ENCODE assay signal across 8 mouse cellular contexts in genomic region chr4:47056791-47057509, GRCm38 (mm10). TPM values are rescaled to one million over a fixed set of nuclear protein-coding genes. Genes with fewer than 3 reads are reported as not detected.
DNase-seq lines count a peak whose midpoint lies in the region; ATAC-seq and TF ChIP-seq lines count a peak whose summit lies in the region.

Gene Anks6, minus strand, starts transcription at chr4:47057427.

- peak within 1 kb of the TSS; percentile 77 for H3K9ac ChIP-seq in ES-E14 (ENCODE audit: insufficient read depth, low read depth, low read length, poor library complexity, severe bottlenecking)
- peak within 1 kb of the TSS; percentile 84 for H3K9ac ChIP-seq in forebrain, embryonic 16.5 days (replicated peaks; ENCODE audit: low read depth, low read length)
- H3K9ac ChIP-seq in liver, embryonic 15.5 days: no peak within 1 kb of the TSS
- peak within 1 kb of the TSS; percentile 87 for H3K9ac ChIP-seq in neural tube, embryonic 13.5 days

- no peaks in the 10 kb centered on the region for H3K4me1 ChIP-seq in ES-E14 (ENCODE audit: control insufficient read depth in 2 of 2, insufficient read depth in 2 of 2, low read length in 2 of 2, poor library complexity in 1 of 2)
- peaks cover 12% of the 10 kb centered on the region for H3K4me1 ChIP-seq in forebrain, embryonic 16.5 days (replicated peaks; ENCODE audit: control insufficient read depth, insufficient read depth, low read length)
- no peaks in the 10 kb centered on the region for H3K4me1 ChIP-seq in liver, embryonic 15.5 days (replicated peaks)
- peaks cover 16% of the 10 kb centered on the region for H3K4me1 ChIP-seq in neural tube, embryonic 13.5 days (replicated peaks)

- no peaks in the 10 kb centered on the region for H3K27me3 ChIP-seq in forebrain, embryonic 16.5 days (replicated peaks; ENCODE audit: control insufficient read depth, insufficient read depth, low read length)
- peaks cover 67% of the 10 kb centered on the region for H3K27me3 ChIP-seq in liver, embryonic 15.5 days
- no peaks in the 10 kb centered on the region for H3K27me3 ChIP-seq in neural tube, embryonic 13.5 days

- no peak for DNase-seq in ES-E14 (ENCODE audit: low read depth, low spot score)
- DNase-seq in cerebellum, adult 18-20 months: peak; percentile 68 to 92
- DNase-seq in heart, postnatal 10 days: peak; percentile 81 to 84
- peak; percentile 83 to 88 for DNase-seq in kidney, postnatal 36 days
- peak; percentile 27 for DNase-seq in thymus, postnatal 25 days

- H3K27ac ChIP-seq in ES-E14 (ENCODE audit: insufficient read depth, low read depth, low read length, poor library complexity, severe bottlenecking): no peak within 1 kb of the TSS
- peak within 1 kb of the TSS; percentile 41 for H3K27ac ChIP-seq in forebrain, embryonic 16.5 days (ENCODE audit: low read length)
- H3K27ac ChIP-seq in liver, embryonic 15.5 days (replicated peaks): no peak within 1 kb of the TSS
- peak within 1 kb of the TSS; percentile 80 for H3K27ac ChIP-seq in neural tube, embryonic 13.5 days (replicated peaks)

- in situ Hi-C loops in ES-E14 (cut with MboI; ENCODE audit: low sequenced_read_pairs in 2 of 2, unreplicated experiment in 2 of 2): no loop called here

- intact Hi-C loops in heart, postnatal 10 days (cut with DNase I): loop anchor here (5.0 kb wide), 1 partner anchor 295 kb away; the partner anchor contains the start of gene Tgfbr1

- no peaks in the 10 kb centered on the region for H3K36me3 ChIP-seq in ES-E14 (ENCODE audit: control insufficient read depth, insufficient read depth, low read length, poor library complexity, severe bottlenecking)
- no peaks in the 10 kb centered on the region for H3K36me3 ChIP-seq in forebrain, embryonic 16.5 days (ENCODE audit: control insufficient read depth, insufficient read depth)
- H3K36me3 ChIP-seq in liver, embryonic 15.5 days (replicated peaks): no peaks in the 10 kb centered on the region
- no peaks in the 10 kb centered on the region for H3K36me3 ChIP-seq in neural tube, embryonic 13.5 days

- peak within 1 kb of the TSS; percentile 74 to 88 for H3K4me3 ChIP-seq in ES-E14 (ENCODE audit: insufficient read depth in 1 of 2, low read depth in 1 of 2, low read length in 2 of 2, poor library complexity in 1 of 2, severe bottlenecking in 1 of 2)
- peak within 1 kb of the TSS; percentile 81 for H3K4me3 ChIP-seq in forebrain, embryonic 16.5 days (replicated peaks; ENCODE audit: low read length)
- H3K4me3 ChIP-seq in liver, embryonic 15.5 days (replicated peaks): peak within 1 kb of the TSS; percentile 50
- peak within 1 kb of the TSS; percentile 76 for H3K4me3 ChIP-seq in neural tube, embryonic 13.5 days

- no peaks in the 10 kb centered on the region for H3K9me3 ChIP-seq in ES-E14 (ENCODE audit: control insufficient read depth, insufficient read depth, low read depth, low read length)
- no peaks in the 10 kb centered on the region for H3K9me3 ChIP-seq in forebrain, embryonic 16.5 days (ENCODE audit: control insufficient read depth, low read length)
- H3K9me3 ChIP-seq in liver, embryonic 15.5 days (replicated peaks): no peaks in the 10 kb centered on the region
- no peaks in the 10 kb centered on the region for H3K9me3 ChIP-seq in neural tube, embryonic 13.5 days

- under 1% methylated on average over 64 of the region's 86 CpGs for WGBS in forebrain, embryonic 16.5 days
- WGBS in liver, embryonic 15.5 days (ENCODE audit: insufficient replicate concordance): under 1% methylated on average over 85 of the region's 86 CpGs
- under 1% methylated on average over 73 of the region's 86 CpGs for WGBS in neural tube, embryonic 13.5 days

- peak within 1 kb of the TSS; percentile 87 for H3K4me2 ChIP-seq in forebrain, embryonic 16.5 days (ENCODE audit: low read length)
- H3K4me2 ChIP-seq in liver, embryonic 15.5 days: peak within 1 kb of the TSS; percentile 71
- peak within 1 kb of the TSS; percentile 67 for H3K4me2 ChIP-seq in neural tube, embryonic 13.5 days

- peak; percentile 90 for ATAC-seq in forebrain, embryonic 16.5 days
- peak; percentile 37; the same call in 1 of the 2 replicates for ATAC-seq in liver, embryonic 15.5 days (ENCODE audit: insufficient read depth)
- peak; percentile 90 for ATAC-seq in neural tube, embryonic 13.5 days (ENCODE audit: low read depth)

TF ChIP-seq in ES-E14, 5 proteins besides CTCF, POLR2A, EP300 and RAD21:
- TF ChIP-seq ZC3H11A (IDR thresholded peaks at IDR 0.05; ENCODE audit: borderline replicate concordance, low read depth, low read length) (no peak), ZNF384 (IDR thresholded peaks at IDR 0.05; ENCODE audit: low read depth, low read length) (no peak), HCFC1 (IDR thresholded peaks at IDR 0.05; ENCODE audit: borderline replicate concordance, insufficient read depth, low read length) (no peak), MAFK (IDR thresholded peaks at IDR 0.05; ENCODE audit: insufficient read depth, low read depth, low read length) (no peak), CHD2 (IDR thresholded peaks at IDR 0.05; ENCODE audit: low read depth, low read length) (no peak)

RNA-seq across cellular contexts. Expression of gene Anks6, which starts in this region (rescaled TPM):
- total RNA-seq in ES-E14 (2012; rRNA removed): 0.89 and 1.7 TPM in 2 replicates
- 4.6 and 4.9 TPM in 2 replicates for polyA plus RNA-seq in forebrain, embryonic 16.5 days (2015; fragmentation: Nextera tagmentation; extraction: Ambion mirVana)
- total RNA-seq in heart, postnatal 10 days (2021): 1 to 10 TPM; 5.0 to 6.5 TPM
- polyA plus RNA-seq in liver, embryonic 15.5 days (2015; fragmentation: Nextera tagmentation; extraction: Ambion mirVana): 0.08 and 0.22 TPM in 2 replicates
- 4.4 and 4.8 TPM in 2 replicates for polyA plus RNA-seq in neural tube, embryonic 13.5 days (2015; fragmentation: Nextera tagmentation; extraction: Ambion mirVana)

Comparison
In these comparisons a context has a peak if more than half of its experiments do, and no peak if none do; other contexts are left out.
1. Peak in ATAC-seq, H3K4me3 ChIP-seq and H3K4me2 ChIP-seq in liver, embryonic 15.5 days; RNA of the gene not detected or under 1 TPM.
2. H3K27ac ChIP-seq: peak in forebrain, embryonic 16.5 days (single experiment) and neural tube, embryonic 13.5 days (single experiment); none in ES-E14 (single experiment) and liver, embryonic 15.5 days (single experiment).
3. ATAC-seq: peak in every context shown above with its lines; median percentile 90 in forebrain, embryonic 16.5 days; 90 in neural tube, embryonic 13.5 days; 37 in liver, embryonic 15.5 days.
4. Peak in every context shown above with its lines, with median percentiles within 50 percentile points of each other: H3K4me3 ChIP-seq and H3K4me2 ChIP-seq.